Mouse (Mus musculus) retina, adult 2 months (tissue): ENCODE measurements around the gene Tango6.
"Not testable (repeated sequence)": the region's sequence is repeated elsewhere in the genome, so short reads cannot be mapped to it uniquely, and the experiment has no call there.

Experiments
- DNase-seq: peaks from one replicate; pipeline ENCODE4 v3.0.0-alpha.2; 2012; ENCODE audit warnings: low read depth, low spot score

Gene Tango6

GRCm38 (mm10) chr8:106872454-106873034, 189.7 kb downstream of the Tango6 start:
- DNase-seq, result no peak

DNA sequence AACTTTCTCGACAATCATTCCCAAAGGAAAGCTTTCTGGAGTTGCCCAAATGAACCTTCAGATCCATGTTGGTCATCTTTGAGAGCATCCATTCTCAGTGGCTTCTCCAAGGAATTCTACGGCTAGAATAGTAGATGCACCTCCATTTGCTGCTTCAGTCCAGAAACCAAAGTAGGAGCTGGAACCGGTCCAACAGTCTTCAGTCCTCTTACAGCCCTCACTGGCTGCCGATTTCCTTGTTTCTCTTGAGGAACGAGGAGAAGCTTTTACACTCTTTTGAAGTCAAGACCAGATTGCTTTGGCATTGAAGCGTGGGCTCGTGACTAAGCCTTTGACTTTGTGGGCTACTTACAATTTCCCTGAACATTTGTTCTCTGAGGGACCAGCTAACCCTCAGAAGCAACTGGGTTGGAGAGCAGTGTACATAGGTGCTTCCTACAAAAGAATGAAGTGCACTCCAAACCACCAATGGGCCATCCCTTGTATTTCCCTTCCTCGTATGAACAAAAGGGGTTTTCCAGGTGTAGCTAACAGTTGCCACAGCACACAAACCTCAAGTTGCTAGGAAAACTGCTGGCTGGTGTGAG, 197.3 kb downstream of the Tango6 start:
- no peak for DNase-seq

DNA sequence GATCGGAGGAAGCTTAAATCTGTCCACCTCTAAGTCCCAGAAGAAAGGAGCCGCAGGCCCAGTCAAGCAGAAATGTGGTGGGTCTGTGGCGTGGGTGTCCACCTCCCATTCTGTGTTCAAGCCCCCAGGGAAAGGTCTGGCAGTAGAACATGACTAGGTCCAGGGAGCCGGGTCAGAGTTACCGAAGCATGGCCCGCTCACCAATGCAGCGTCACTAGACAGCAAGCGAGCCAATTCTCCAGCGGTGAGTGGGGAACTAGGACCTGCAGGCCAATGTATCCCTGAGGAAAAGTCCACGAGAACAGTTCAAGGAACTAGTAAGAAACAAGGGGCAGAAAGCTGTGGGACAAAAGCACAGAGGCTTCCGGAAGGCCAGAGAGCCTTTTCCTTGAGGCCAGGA, 201.2 kb downstream of the Tango6 start:
- DNase-seq, result not testable (repeated sequence)

DNA sequence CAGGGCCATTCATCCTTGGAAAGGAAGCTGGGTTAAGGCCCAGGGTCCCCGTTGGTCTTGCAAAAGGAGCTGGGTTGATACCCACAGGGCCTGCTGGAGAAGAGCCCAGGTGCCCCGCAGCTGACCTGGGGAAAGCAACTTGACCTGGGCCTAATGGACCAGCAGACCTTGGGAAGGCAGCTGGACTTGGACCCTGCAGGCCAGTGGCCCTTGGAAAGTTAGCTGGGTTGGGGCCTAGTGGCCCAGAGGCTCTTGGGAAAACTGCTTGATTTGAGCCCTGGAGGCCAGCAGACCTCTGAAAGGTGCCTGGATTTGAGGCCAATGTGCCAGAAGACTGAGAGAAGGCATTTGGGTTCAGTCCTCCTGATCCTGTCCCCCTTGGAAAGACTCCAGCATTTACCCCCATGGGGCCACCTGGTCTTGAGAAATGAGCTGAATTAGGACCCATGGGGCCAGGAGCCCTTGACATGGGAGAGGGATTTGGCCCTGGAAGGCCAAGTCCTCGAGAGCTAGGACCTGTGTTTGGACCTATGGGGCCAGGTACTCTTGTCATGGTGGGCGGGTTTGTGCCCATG, 202.0 kb downstream of the Tango6 start:
- DNase-seq, result not testable (repeated sequence)

DNA sequence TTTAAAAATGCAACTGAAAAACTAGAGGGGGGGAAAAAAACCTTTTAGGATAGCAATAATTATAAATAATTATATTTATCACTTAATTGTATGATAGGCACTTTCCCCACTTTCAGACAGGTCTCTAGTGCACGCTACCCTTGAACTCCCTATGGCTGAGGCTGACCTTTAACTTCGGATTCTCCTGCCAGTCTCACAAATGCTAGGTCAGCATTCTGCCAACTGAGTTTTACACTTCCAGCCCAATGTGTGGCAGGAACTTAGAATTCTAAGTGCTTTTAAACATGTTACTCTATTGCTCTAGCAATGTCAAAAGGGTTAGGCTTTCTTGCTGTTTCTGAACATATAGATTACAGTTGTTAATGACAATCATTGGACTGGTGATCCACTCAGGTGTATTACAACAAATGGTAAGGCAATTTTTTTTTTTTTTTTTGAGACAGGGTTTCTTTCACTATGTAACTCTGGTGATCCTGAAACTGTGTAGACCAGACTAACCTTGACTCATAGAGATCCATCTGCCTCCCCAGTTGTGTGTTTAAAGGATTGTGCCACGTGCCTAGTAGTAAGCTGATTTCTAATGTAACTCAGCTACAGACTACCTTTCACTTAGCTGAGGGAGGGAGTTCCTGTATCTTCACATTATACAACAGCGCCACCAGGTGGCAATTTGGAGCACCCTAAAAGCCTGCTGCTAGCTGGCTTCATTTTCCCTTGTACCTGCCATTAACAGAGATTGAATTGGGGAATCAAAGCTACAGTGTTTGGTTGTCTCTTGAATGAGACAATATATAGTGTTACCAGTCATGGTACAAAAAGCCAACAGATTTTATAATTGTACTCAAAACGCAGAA, 204.7 kb downstream of the Tango6 start:
- DNase-seq, result peak; percentile 75

DNA sequence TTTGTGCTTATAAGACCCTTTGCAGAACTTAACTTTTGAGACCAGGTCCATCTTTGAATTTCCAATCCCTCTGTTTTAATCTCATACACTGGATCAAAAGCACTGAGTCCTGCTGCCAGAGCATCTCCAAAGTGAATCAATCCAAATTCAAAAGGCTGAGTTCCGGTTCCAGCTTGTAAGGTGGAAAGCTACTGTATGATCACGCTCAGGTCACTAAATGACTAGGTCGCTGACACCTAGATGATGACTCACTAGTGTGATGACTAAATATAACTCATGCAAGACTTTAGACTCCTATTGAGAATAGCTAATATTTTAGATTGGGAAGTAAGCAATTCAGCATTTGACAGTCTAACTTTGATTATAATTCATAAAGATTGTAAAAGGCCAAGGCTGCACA, 205.9 kb downstream of the Tango6 start:
- DNase-seq, result no peak

DNA sequence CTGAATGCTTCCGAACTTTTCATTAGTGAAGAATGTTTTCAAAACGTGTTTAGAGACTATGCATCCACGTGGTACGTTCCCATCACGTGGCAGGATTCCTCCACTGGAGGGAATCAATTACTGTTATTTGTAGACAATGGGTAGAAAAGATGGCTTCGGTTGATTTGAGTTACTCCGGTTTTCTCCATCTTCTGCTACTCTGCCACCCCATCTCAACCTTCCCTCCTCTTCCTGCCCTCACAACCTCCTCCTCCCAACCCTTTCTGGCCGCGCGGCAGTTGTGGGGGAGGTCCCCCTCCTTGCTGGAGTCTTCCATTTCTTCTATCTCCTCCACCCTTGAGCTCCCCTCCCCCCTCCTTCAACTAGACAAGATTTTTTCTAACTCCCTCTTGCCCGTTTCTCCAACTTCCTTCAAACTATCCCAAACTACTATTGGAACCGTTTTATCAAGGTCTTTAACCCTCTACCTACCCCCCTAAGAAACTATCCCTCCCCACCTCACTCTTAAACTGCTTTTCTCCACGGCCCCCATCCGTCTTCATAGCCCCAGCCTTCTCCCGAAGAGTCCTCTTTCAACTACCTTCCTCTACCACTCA, 209.4 kb downstream of the Tango6 start:
- no peak for DNase-seq

DNA sequence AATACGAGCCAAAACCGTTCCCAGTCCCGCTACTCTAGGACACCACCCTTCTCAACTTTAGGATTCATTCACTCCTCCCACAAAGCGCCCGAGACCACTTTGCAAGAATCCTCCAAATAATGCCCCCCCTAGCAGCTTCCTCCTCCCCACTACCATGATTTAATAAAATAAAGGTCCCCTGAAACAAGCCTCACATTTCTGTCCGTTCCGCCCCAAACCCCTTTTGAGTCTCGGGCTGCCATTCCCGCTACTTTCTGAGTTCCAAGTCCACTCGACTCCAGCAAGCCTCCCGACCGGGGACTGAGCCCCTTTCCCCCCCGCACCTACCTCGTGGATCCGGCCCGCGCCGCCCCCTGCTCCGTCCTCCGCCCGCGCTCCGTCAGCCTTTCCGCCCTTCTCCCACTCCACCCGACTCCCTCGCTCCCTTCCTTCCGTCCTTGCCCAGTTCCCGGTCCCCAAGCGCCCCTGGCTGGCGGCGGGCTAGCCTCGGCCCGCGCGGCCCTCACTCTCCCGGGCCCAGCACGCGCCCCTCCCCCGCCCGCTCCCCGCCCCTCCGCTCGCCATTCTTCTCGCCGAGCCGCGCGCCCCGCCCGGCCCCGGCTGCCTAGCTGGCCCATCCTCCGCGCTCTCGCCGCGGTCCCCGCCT, 210.1 kb downstream of the Tango6 start:
- DNase-seq, result no peak

GRCm38 (mm10) chr8:106893481-106894156, 210.8 kb downstream of the Tango6 start, which contains the start of gene Utp4:
Utp4 (plus strand) TSS chr8:106893636.
- peak; percentile 68 for DNase-seq

GRCm38 (mm10) chr8:106899473-106899872, 216.6 kb downstream of the Tango6 start:
- no peak for DNase-seq
